Comparison of ENCODE assay signal across 11 mouse cellular contexts in genomic region chr17:81010844-81011685, GRCm38 (mm10). TPM values are rescaled to one million over a fixed set of nuclear protein-coding genes. Genes with fewer than 3 reads are reported as not detected.
DNase-seq lines count a peak whose midpoint lies in the region; ATAC-seq lines count a peak whose summit lies in the region.
"Had no signal": no experiment of that assay in that cellular context is flagged by ENCODE, and none has a peak within 500 bp of the region (broad histone marks: within the 10 kb centered on the region; RNA-seq: fewer than 3 reads in every experiment).

No protein-coding gene starts in this region.

- ATAC-seq in heart, embryonic 14.5 days (ENCODE audit: insufficient number of reproducible peaks, insufficient read depth, low FRiP score, low read depth), result no peak
- no peak for ATAC-seq in midbrain, embryonic 13.5 days
- no peak for ATAC-seq in midbrain, embryonic 11.5 days (ENCODE audit: low FRiP score)
- ATAC-seq in intestine, embryonic 16.5 days, result peak; percentile 71
- ATAC-seq: lung, postnatal 0 days had no signal

- DNase-seq in heart, adult 8-10 months (ENCODE audit: low spot score), result no peak
- DNase-seq in midbrain, embryonic 11.5 days (ENCODE audit: low spot score, missing footprints), result no peak
- DNase-seq in right cerebral cortex, postnatal 25 days, result peak; percentile 48
- no peak for DNase-seq in urinary bladder, postnatal 25 days (ENCODE audit: low spot score)
- no peak for DNase-seq in kidney, postnatal 36 days
- DNase-seq: kidney, postnatal 10 days; thymus, adult 18-20 months had no signal

- H3K4me1 ChIP-seq in heart, embryonic 14.5 days (ENCODE audit: control insufficient read depth in 2 of 2, insufficient read depth in 2 of 2, low read length in 2 of 2), result peaks cover 14 to 19% of the 10 kb centered on the region in 2 experiments
- peaks cover 19% of the 10 kb centered on the region for H3K4me1 ChIP-seq in midbrain, embryonic 13.5 days (replicated peaks)
- H3K4me1 ChIP-seq in midbrain, embryonic 11.5 days (ENCODE audit: control insufficient read depth, insufficient read depth, low read length), result no peaks in the 10 kb centered on the region
- no peaks in the 10 kb centered on the region for H3K4me1 ChIP-seq in intestine, embryonic 16.5 days (ENCODE audit: control insufficient read depth, insufficient read depth, low read length)

- no peaks in the 10 kb centered on the region for H3K9me3 ChIP-seq in heart, embryonic 14.5 days (ENCODE audit: control insufficient read depth, low read length)
- H3K9me3 ChIP-seq in midbrain, embryonic 13.5 days, result no peaks in the 10 kb centered on the region
- H3K9me3 ChIP-seq in midbrain, embryonic 11.5 days (ENCODE audit: control insufficient read depth, low read length), result no peaks in the 10 kb centered on the region
- H3K9me3 ChIP-seq in intestine, embryonic 16.5 days (ENCODE audit: control insufficient read depth, low read length), result no peaks in the 10 kb centered on the region

- WGBS in heart, embryonic 14.5 days, result 36% methylated on average over 18 of the region's 18 CpGs
- 79% methylated on average over 18 of the region's 18 CpGs for WGBS in midbrain, embryonic 13.5 days
- 83% methylated on average over 18 of the region's 18 CpGs for WGBS in midbrain, embryonic 11.5 days
- 60% methylated on average over 18 of the region's 18 CpGs for WGBS in intestine, embryonic 16.5 days

- no peaks in the 10 kb centered on the region for H3K27me3 ChIP-seq in heart, embryonic 14.5 days (ENCODE audit: control insufficient read depth, insufficient read depth, low read length)
- no peaks in the 10 kb centered on the region for H3K27me3 ChIP-seq in midbrain, embryonic 13.5 days
- no peaks in the 10 kb centered on the region for H3K27me3 ChIP-seq in midbrain, embryonic 11.5 days (ENCODE audit: control insufficient read depth, insufficient read depth, low read length)
- no peaks in the 10 kb centered on the region for H3K27me3 ChIP-seq in intestine, embryonic 16.5 days (replicated peaks; ENCODE audit: control insufficient read depth, insufficient read depth, low read length)

- no peak overlapping the region for H3K9ac ChIP-seq in heart, embryonic 14.5 days (ENCODE audit: low read length)
- H3K9ac ChIP-seq in midbrain, embryonic 13.5 days (replicated peaks), result no peak overlapping the region
- H3K9ac ChIP-seq in midbrain, embryonic 11.5 days (ENCODE audit: low read length), result no peak overlapping the region
- no peak overlapping the region for H3K9ac ChIP-seq in intestine, embryonic 16.5 days (ENCODE audit: low read depth, low read length)

- H3K4me2 ChIP-seq in heart, embryonic 14.5 days (ENCODE audit: low read length), result peak overlapping the region; percentile 31
- H3K4me2 ChIP-seq in midbrain, embryonic 13.5 days (replicated peaks), result no peak overlapping the region
- H3K4me2 ChIP-seq in midbrain, embryonic 11.5 days, result no peak overlapping the region
- H3K4me2 ChIP-seq in intestine, embryonic 16.5 days (ENCODE audit: low read depth, low read length), result no peak overlapping the region

- H3K36me3 ChIP-seq in heart, embryonic 14.5 days (ENCODE audit: control insufficient read depth, insufficient read depth, low read length), result no peaks in the 10 kb centered on the region
- no peaks in the 10 kb centered on the region for H3K36me3 ChIP-seq in midbrain, embryonic 13.5 days
- no peaks in the 10 kb centered on the region for H3K36me3 ChIP-seq in midbrain, embryonic 11.5 days (ENCODE audit: control insufficient read depth, insufficient read depth, low read length)
- no peaks in the 10 kb centered on the region for H3K36me3 ChIP-seq in intestine, embryonic 16.5 days (ENCODE audit: control insufficient read depth, insufficient read depth, low read length)

- H3K4me3 ChIP-seq in heart, embryonic 14.5 days (ENCODE audit: control insufficient read depth in 1 of 2, insufficient read depth in 1 of 2, low read depth in 1 of 2, low read length in 2 of 2), result no peak overlapping the region
- H3K4me3 ChIP-seq in midbrain, embryonic 13.5 days (replicated peaks), result no peak overlapping the region
- H3K4me3 ChIP-seq in midbrain, embryonic 11.5 days (ENCODE audit: low read depth, low read length), result no peak overlapping the region
- H3K4me3 ChIP-seq in intestine, embryonic 16.5 days (ENCODE audit: low read length), result no peak overlapping the region

- peak overlapping the region in 1 of 2 experiments; percentile 38; a peak in 1 of 4 replicates for H3K27ac ChIP-seq in heart, embryonic 14.5 days (replicated peaks in 1 of 2; ENCODE audit: control insufficient read depth in 1 of 2, insufficient read depth in 1 of 2, low read depth in 2 of 2, low read length in 2 of 2)
- H3K27ac ChIP-seq in midbrain, embryonic 13.5 days, result peak overlapping the region; percentile 15; the same call in 1 of the 2 replicates
- no peak overlapping the region for H3K27ac ChIP-seq in midbrain, embryonic 11.5 days (ENCODE audit: low read depth, low read length)
- H3K27ac ChIP-seq in intestine, embryonic 16.5 days (ENCODE audit: low read length), result no peak overlapping the region

RNA-seq across cellular contexts. Expression of gene Thumpd2, which starts 53.8 kb away (rescaled TPM):
- 11.1 and 11.3 TPM in 2 replicates for polyA plus RNA-seq in heart, embryonic 14.5 days (2014; fragmentation: Nextera tagmentation; extraction: Ambion mirVana)
- total RNA-seq in heart, adult 8-10 months (2022), result 1 to 10 TPM; 4.1 to 4.7 (median 4.3) TPM
- polyA plus RNA-seq in midbrain, embryonic 13.5 days (2015; fragmentation: Nextera tagmentation; extraction: Ambion mirVana), result 8.7 TPM in 2 replicates
- polyA plus RNA-seq in midbrain, embryonic 11.5 days (2014; fragmentation: Nextera tagmentation; extraction: Ambion mirVana), result 13.9 and 14.4 TPM in 2 replicates
- 11.9 TPM in 2 replicates for polyA plus RNA-seq in intestine, embryonic 16.5 days (2015; fragmentation: Nextera tagmentation; extraction: Ambion mirVana)
